Mouse (Mus musculus) G1E (cell line): ENCODE measurements at regions not wholly inside any gene's neighbourhood (a gene's known extent, or its start where the extent isn't known, plus 50 kb on each side); places are given as distances from the start of the nearest gene placed in this dataset.
A peak's percentile ranks its signal among the peaks of the same experiment; 100 is the strongest.

Source experiments
- ATAC-seq: 2 replicates; pipeline ENCODE4 v1.8.0; 2016; ENCODE audit warnings: mild to moderate bottlenecking; ENCODE audit not compliant: insufficient number of reproducible peaks, poor library complexity, low FRiP score, severe bottlenecking; ENCODE audit errors: extremely low read depth
- DNase-seq: peaks from one replicate; pipeline ENCODE4 v3.0.0; 2012; ENCODE audit warnings: low spot score
- H3K27me3 ChIP-seq: 2 replicates; pipeline ENCODE4 v1.6.1; 2012; ENCODE audit warnings: mild to moderate bottlenecking, low read length, inconsistent platforms; ENCODE audit not compliant: insufficient read depth
- H3K36me3 ChIP-seq: replicated peaks from 2 replicates; pipeline ENCODE3; 2012; ENCODE audit warnings: mild to moderate bottlenecking, inconsistent platforms
- H3K4me1 ChIP-seq: 2 replicates; pipeline ENCODE4 v1.6.1; 2012; ENCODE audit warnings: low read depth, low read length, inconsistent platforms, mixed read lengths; ENCODE audit not compliant: insufficient read depth
- H3K4me3 ChIP-seq: 2 replicates; pipeline ENCODE4 v1.5.1; 2012; ENCODE audit warnings: low read depth, mild to moderate bottlenecking, inconsistent platforms, low read length, moderate library complexity, mixed read lengths
- H3K9me3 ChIP-seq: replicated peaks from 2 replicates; pipeline ENCODE4 v1.6.1; 2012; ENCODE audit warnings: inconsistent platforms
- CTCF ChIP-seq: IDR thresholded peaks from 2 replicates; pipeline ENCODE4 v1.5.1; 2012; ENCODE audit warnings: low read depth, low read length, inconsistent platforms, mixed read lengths
- GATA1 ChIP-seq: IDR thresholded peaks from 2 replicates; pipeline ENCODE4 v1.6.1; 2012; ENCODE audit warnings: borderline replicate concordance, low read length, inconsistent platforms, mixed read lengths
- TAL1 ChIP-seq: conservative IDR thresholded peaks from 2 replicates; pipeline ENCODE4 v1.6.1; 2012; ENCODE audit warnings: low read depth, low read length, inconsistent platforms, mixed read lengths

DNA sequence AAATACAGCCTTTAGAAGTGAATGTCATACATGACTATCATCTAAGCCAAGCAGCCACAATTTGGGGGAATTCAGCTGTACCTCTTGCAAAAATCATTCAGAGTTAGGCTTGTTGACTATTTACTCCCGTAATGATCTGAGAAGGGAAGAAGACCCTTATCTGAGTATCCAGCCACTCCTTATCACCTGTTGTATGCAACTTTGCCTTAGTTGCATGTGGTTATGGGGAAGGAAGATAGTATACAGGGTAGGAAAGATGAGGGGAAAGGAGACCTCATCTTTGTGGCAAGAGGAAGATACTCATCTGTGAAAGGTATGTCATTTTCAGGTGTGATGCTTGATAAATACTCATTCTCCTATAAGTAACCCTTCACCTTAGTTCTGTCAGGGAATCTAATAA is 624.6 kb downstream of the Nova1 start:
- DNase-seq (no peak), ATAC-seq (peak; percentile 84)
- Histone ChIP-seq H3K4me3 (no peak overlapping the region), H3K4me1 (peaks cover 50% of the 10 kb centered on the region), H3K27me3 (no peaks in the 10 kb centered on the region), H3K9me3 (no peaks in the 10 kb centered on the region), H3K36me3 (no peaks in the 10 kb centered on the region)
- no peak for TF ChIP-seq GATA1
- TF ChIP-seq CTCF, result no peak
- peak; percentile 83 for TF ChIP-seq TAL1
